Mouse (Mus musculus) liver, embryonic 12.5 days (tissue): Measurements from ENCODE around the gene Ndc80. TPM values are rescaled to one million over a fixed set of nuclear protein-coding genes. Genes with fewer than 3 reads are reported as not detected.
"Not testable (repeated sequence)": the region's sequence is repeated elsewhere in the genome, so short reads cannot be mapped to it uniquely, and the experiment has no call there.

ENCODE experiments used
- ATAC-seq: fragments of 200-750 bp; cut with Nextera tagmentation; 2 replicates; pipeline ENCODE4 v1.8.0; 2017; ENCODE audit warnings: moderate number of reproducible peaks, mild to moderate bottlenecking, moderate library complexity
- H3K27ac ChIP-seq: fragments of 300-500 bp; sonication (generic); 2 replicates; pipeline ENCODE4 v1.5.1; 2016; ENCODE audit warnings: mild to moderate bottlenecking
- H3K27me3 ChIP-seq: fragments of 300-500 bp; sonication (generic); replicated peaks from 2 replicates; pipeline ENCODE4 v1.6.1; 2016; ENCODE audit warnings: mild to moderate bottlenecking, moderate library complexity
- H3K36me3 ChIP-seq: fragments of 300-500 bp; sonication (generic); 2 replicates; pipeline ENCODE4 v1.6.1; 2016; ENCODE audit warnings: mild to moderate bottlenecking, moderate library complexity
- H3K4me1 ChIP-seq: fragments of 300-500 bp; sonication (generic); 2 replicates; pipeline ENCODE4 v1.6.1; 2016
- H3K4me2 ChIP-seq: fragments of 300-500 bp; sonication (generic); 2 replicates; pipeline ENCODE4 v1.6.1; 2016; ENCODE audit warnings: mild to moderate bottlenecking, moderate library complexity
- H3K4me3 ChIP-seq: fragments of 300-500 bp; sonication (generic); 2 replicates; pipeline ENCODE4 v1.5.1; 2016; ENCODE audit warnings: mild to moderate bottlenecking, moderate library complexity
- H3K9ac ChIP-seq: fragments of 300-500 bp; sonication (generic); 2 replicates; pipeline ENCODE4 v1.6.1; 2016; ENCODE audit warnings: mild to moderate bottlenecking, moderate library complexity
- H3K9me3 ChIP-seq: fragments of 300-500 bp; sonication (generic); replicated peaks from 2 replicates; pipeline ENCODE4 v1.6.1; 2016; ENCODE audit warnings: mild to moderate bottlenecking, moderate library complexity
- WGBS: fragments of 180-500 bp; shearing (Covaris S2); methylation state at CpG from one replicate; pipeline ENCODE4 v1.1.7; 2016; ENCODE audit not compliant: insufficient replicate concordance; 5-methylcytosine and 5-hydroxymethylcytosine counted together
- polyA plus RNA-seq: library from polyadenylated mRNA; unstranded; fragments of >200 nt; fragmentation: Nextera tagmentation; extraction: Ambion mirVana; gene quantifications from 2 replicates; pipeline ENCODE4 v1.2.1, GENCODE M21; 2016

The Ndc80 gene
- polyA plus RNA-seq = 37.7 and 39.0 TPM in 2 replicates

- H3K4me3 ChIP-seq = peak within 1 kb of the TSS; percentile 92
- H3K9ac ChIP-seq = peak within 1 kb of the TSS; percentile 87
- H3K4me1 ChIP-seq = peaks cover 31% of the 10 kb centered on the region
- peak within 1 kb of the TSS; percentile 69 for H3K4me2 ChIP-seq
- peak; percentile 90 for ATAC-seq
- WGBS = 2% methylated on average over 66 of the region's 66 CpGs
- H3K36me3 ChIP-seq = peaks cover 27% of the 10 kb centered on the region
- H3K9me3 ChIP-seq = no peaks in the 10 kb centered on the region
- peak within 1 kb of the TSS; percentile 93 for H3K27ac ChIP-seq
- no peaks in the 10 kb centered on the region for H3K27me3 ChIP-seq
These were observed at the start of gene Ndc80 for GRCm38 (mm10) chr17:71526711-71527564. Gene Ndc80 (minus strand): TSS chr17:71526857.

- Histone ChIP-seq H3K4me3 (no peak overlapping the region), H3K9me3 (no peaks in the 10 kb centered on the region), H3K27me3 (0 out of 2 replicates have a peak, but pooled peaks cover 5% of the 10 kb centered on the region), H3K4me1 (no peaks in the 10 kb centered on the region), H3K4me2 (no peak overlapping the region), H3K36me3 (no peaks in the 10 kb centered on the region), H3K27ac (no peak overlapping the region), H3K9ac (no peak overlapping the region)
- no peak for ATAC-seq
These were observed 35.0 kb upstream of the Ndc80 start for GRCm38 (mm10) chr17:71561631-71562030.

DNA sequence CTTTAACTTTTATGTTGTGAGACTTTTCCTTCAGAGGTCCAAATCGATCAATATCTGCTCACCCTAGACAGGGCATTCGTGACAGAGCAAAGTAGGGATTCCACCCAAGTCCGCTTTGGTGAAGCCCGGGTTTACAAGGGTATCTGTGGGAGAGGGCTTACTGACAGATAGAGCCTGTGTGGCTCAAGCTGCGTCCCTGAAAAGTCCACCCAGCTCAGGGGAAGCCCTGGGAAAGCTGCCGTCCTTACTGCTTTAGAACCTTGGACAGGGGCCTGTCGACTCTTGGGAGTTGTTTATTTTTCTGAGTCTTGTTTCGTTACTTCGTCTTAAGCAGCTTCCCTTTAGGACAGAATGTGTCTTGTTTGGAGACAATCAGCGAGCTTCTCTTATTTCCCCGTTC, 26.2 kb upstream of the Ndc80 start:
- ATAC-seq = no peak
- 12% methylated on average over 11 of the region's 11 CpGs for WGBS
- H3K4me2 ChIP-seq = peak overlapping the region; percentile 100
- no peaks in the 10 kb centered on the region for H3K9me3 ChIP-seq
- H3K4me3 ChIP-seq = peak overlapping the region; percentile 70
- no peaks in the 10 kb centered on the region for H3K36me3 ChIP-seq
- H3K9ac ChIP-seq = no peak overlapping the region
- H3K27ac ChIP-seq = no peak overlapping the region
- peaks cover 17% of the 10 kb centered on the region for H3K4me1 ChIP-seq
- peaks cover 58% of the 10 kb centered on the region for H3K27me3 ChIP-seq

DNA sequence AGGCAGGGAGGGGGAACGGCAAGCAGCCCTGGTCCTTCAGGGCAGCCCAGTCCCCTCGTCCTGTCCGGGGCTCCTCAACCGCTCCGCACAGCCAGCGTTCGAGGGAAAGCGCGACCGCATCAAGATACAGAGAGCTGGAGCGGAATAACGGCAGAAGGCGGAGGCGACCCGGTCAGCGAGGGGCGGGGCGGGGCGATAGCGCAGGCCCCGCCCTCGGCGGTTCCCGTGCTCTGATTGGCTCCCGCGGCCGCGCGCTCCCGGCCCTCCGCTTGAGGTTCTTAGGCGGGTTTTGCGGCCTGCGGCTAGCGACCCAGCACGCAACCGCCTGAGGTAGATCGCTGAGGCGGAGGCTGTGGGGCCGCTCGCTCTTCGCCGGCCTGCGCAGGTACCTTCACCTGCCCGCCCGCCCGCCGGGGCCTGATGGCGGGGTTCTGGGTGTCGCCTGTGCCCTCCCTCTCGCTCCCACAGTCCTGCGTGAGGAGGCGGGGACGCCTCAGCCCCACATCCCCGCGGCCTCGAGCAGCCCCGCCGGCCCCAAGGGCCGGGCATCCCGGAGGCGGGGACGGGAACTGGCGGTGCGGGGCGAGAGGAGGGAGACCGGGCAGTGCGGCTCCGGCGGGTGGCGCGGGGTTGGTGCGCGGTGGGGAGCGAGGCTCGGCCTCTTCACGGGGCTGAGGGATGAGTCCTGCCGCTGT, 25.2 kb upstream of the Ndc80 start, which contains the start of gene Spdya:
TSS of gene Spdya (plus strand) at position 305 of the 695 bp plus-strand sequence.
- WGBS = 1% methylated on average over 70 of the region's 78 CpGs

DNA sequence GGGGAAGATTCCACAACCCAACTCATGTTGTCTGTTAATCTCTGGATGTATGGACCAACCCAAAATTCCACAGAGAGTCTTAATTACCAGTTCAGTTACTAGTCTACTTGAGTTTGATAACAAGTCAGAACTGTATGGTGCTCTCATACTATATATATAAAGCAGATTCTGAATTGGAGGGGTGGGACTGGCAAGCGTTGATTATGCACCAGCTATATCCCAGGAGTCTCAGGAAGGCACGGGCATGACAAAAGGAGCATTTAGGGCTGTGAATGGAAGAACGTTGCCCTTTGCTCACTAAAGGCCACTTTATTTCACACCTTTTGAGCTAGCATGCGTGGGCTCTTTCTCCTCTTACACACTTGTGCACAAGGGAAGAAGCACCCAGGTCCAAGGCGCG, 24.7 kb upstream of the Ndc80 start:
- WGBS = 6% methylated on average over 6 of the region's 6 CpGs

More for the DNA sequence above, 25.2 kb upstream of the Ndc80 start, which contains the start of gene Spdya:
- H3K9me3 ChIP-seq = no peaks in the 10 kb centered on the region
- peaks cover 17% of the 10 kb centered on the region for H3K4me1 ChIP-seq
- peak within 1 kb of the TSS; percentile 78 for H3K9ac ChIP-seq
- peak; percentile 94 for ATAC-seq
- H3K36me3 ChIP-seq = no peaks in the 10 kb centered on the region
- peak within 1 kb of the TSS; percentile 100 for H3K4me2 ChIP-seq
- H3K4me3 ChIP-seq = peak within 1 kb of the TSS; percentile 70
- peak within 1 kb of the TSS; percentile 52; the same call in 1 of the 2 replicates for H3K27ac ChIP-seq
- H3K27me3 ChIP-seq = peaks cover 58% of the 10 kb centered on the region

GRCm38 (mm10) chr17:71548586-71548985, 21.9 kb upstream of the Ndc80 start:
- no peaks in the 10 kb centered on the region for H3K9me3 ChIP-seq
- H3K4me2 ChIP-seq = no peak overlapping the region
- H3K9ac ChIP-seq = no peak overlapping the region
- no peak for ATAC-seq
- H3K4me3 ChIP-seq = no peak overlapping the region
- H3K27ac ChIP-seq = no peak overlapping the region
- H3K27me3 ChIP-seq = peaks cover 41% of the 10 kb centered on the region
- no peaks in the 10 kb centered on the region for H3K36me3 ChIP-seq
- peaks cover 17% of the 10 kb centered on the region for H3K4me1 ChIP-seq
- 0% methylated on average over 1 of the region's 1 CpGs for WGBS

More for the DNA sequence above, 24.7 kb upstream of the Ndc80 start:
- peak overlapping the region; percentile 100 for H3K4me2 ChIP-seq
- ATAC-seq = no peak
- H3K9ac ChIP-seq = peak overlapping the region; percentile 78
- H3K9me3 ChIP-seq = no peaks in the 10 kb centered on the region
- H3K4me1 ChIP-seq = peaks cover 17% of the 10 kb centered on the region
- peak overlapping the region; percentile 70 for H3K4me3 ChIP-seq
- peaks cover 58% of the 10 kb centered on the region for H3K27me3 ChIP-seq
- H3K36me3 ChIP-seq = no peaks in the 10 kb centered on the region
- no peak overlapping the region for H3K27ac ChIP-seq

- no peak overlapping the region for H3K4me3 ChIP-seq
- H3K27ac ChIP-seq = no peak overlapping the region
- H3K27me3 ChIP-seq = peaks cover 6% of the 10 kb centered on the region; the same call in 1 of the 2 replicates
- no peaks in the 10 kb centered on the region for H3K4me1 ChIP-seq
- no peak overlapping the region for H3K9ac ChIP-seq
- no peak for ATAC-seq
- H3K4me2 ChIP-seq = no peak overlapping the region
- no peaks in the 10 kb centered on the region for H3K36me3 ChIP-seq
- 58% methylated on average over 3 of the region's 3 CpGs for WGBS
- H3K9me3 ChIP-seq = no peaks in the 10 kb centered on the region
These were observed 10.5 kb upstream of the Ndc80 start for GRCm38 (mm10) chr17:71537164-71537563.

GRCm38 (mm10) chr17:71535595-71535994, 8.9 kb upstream of the Ndc80 start:
- 40% methylated on average over 1 of the region's 1 CpGs for WGBS
- not testable (repeated sequence) for ATAC-seq

DNA sequence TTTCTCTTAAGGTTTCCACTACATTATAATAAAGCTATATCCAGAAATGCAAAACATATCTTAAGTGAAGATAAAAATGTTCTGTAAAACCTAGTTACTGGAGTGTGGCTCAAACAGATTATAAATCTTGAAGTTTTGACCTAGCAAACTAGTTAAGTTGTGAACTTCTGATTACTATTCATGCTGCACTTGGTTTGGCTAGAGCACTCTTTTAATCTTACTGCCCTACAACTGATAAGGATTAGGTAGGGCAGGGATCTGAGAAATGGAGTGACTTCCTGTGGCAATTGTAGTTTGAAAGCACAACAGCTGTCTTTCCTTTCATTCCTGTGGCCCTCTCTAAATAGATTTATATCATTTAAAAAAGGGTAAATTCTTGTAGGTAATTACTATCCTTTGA, 1.4 kb upstream of the Ndc80 start:
- Histone ChIP-seq H3K4me1 (peaks cover 31% of the 10 kb centered on the region), H3K36me3 (peaks cover 16% of the 10 kb centered on the region), H3K9ac (no peak overlapping the region), H3K4me2 (peak overlapping the region; percentile 69; the same call in 1 of the 2 replicates), H3K9me3 (no peaks in the 10 kb centered on the region), H3K4me3 (no peak overlapping the region), H3K27ac (no peak overlapping the region), H3K27me3 (peaks cover 2% of the 10 kb centered on the region; the same call in 1 of the 2 replicates)
- no peak for ATAC-seq

More at GRCm38 (mm10) chr17:71535595-71535994, 8.9 kb upstream of the Ndc80 start:
- H3K27ac ChIP-seq, H3K27me3 ChIP-seq, H3K4me1 ChIP-seq, H3K36me3 ChIP-seq, H3K9me3 ChIP-seq, H3K9ac ChIP-seq, H3K4me3 ChIP-seq, H3K4me2 ChIP-seq: not testable (repeated sequence)

- WGBS = 1% methylated on average over 13 of the region's 13 CpGs
- Histone ChIP-seq H3K36me3 (peaks cover 32% of the 10 kb centered on the region), H3K27ac (peak overlapping the region; percentile 93), H3K4me1 (peaks cover 31% of the 10 kb centered on the region), H3K9me3 (no peaks in the 10 kb centered on the region), H3K4me3 (peak overlapping the region; percentile 92), H3K9ac (peak overlapping the region; percentile 87), H3K4me2 (peak overlapping the region; percentile 69), H3K27me3 (no peaks in the 10 kb centered on the region)
- ATAC-seq = peak; percentile 70
These were observed 352 bp downstream of the Ndc80 start for GRCm38 (mm10) chr17:71526302-71526708.

- Histone ChIP-seq H3K9me3 (no peaks in the 10 kb centered on the region), H3K27me3 (no peaks in the 10 kb centered on the region), H3K36me3 (peaks cover 95% of the 10 kb centered on the region), H3K9ac (no peak overlapping the region), H3K4me2 (peak overlapping the region; percentile 28; the same call in 1 of the 2 replicates), H3K4me1 (peaks cover 20% of the 10 kb centered on the region), H3K27ac (peak overlapping the region; percentile 79), H3K4me3 (no peak overlapping the region)
- ATAC-seq = peak; percentile 92
- 70% methylated on average over 11 of the region's 11 CpGs for WGBS
These were observed 16.4 kb downstream of the Ndc80 start for GRCm38 (mm10) chr17:71510297-71510696.

DNA sequence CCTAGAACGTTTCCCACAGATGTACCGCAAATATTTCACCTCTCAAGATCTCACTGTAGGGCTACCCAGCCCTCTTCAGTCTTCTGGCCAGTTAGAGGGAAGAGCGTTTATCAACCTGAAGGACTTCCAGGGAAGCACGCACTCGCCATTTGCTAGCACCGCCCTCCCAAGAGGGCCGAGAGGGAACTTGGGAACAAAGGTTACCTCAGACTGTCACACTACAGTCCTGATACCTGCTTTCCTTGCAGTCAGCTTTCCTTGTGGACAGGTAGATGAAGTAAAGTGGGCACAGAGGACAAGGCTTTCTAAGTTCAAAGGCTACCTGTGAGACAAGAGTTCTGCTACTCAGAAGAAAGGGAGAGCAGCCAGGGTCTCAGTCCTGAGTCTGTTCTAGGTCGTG, 19.8 kb downstream of the Ndc80 start:
- Histone ChIP-seq H3K36me3 (peaks cover 95% of the 10 kb centered on the region), H3K27ac (no peak overlapping the region), H3K27me3 (no peaks in the 10 kb centered on the region), H3K4me1 (peaks cover 20% of the 10 kb centered on the region), H3K9me3 (no peaks in the 10 kb centered on the region), H3K9ac (no peak overlapping the region), H3K4me2 (no peak overlapping the region), H3K4me3 (no peak overlapping the region)
- WGBS = 88% methylated on average over 8 of the region's 8 CpGs
- no peak for ATAC-seq
